Mouse (Mus musculus) T-helper 17 cell (primary cell): ENCODE results near the gene Dennd4b.
"Not testable (repeated sequence)": the region's sequence is repeated elsewhere in the genome, so short reads cannot be mapped to it uniquely, and the experiment has no call there.

Source experiments
- in situ Hi-C, 2 experiments: fragments of 300-600 bp; cut with MboI, MseI; formaldehyde crosslinking; loops; 1 replicate in 1 of 2; 2 replicates in 1 of 2; pipeline ENCODE4 v1.15.1; 2025; ENCODE audit warnings: high pct_unique_total_duplicates in 2 of 2

The Dennd4b gene

DNA sequence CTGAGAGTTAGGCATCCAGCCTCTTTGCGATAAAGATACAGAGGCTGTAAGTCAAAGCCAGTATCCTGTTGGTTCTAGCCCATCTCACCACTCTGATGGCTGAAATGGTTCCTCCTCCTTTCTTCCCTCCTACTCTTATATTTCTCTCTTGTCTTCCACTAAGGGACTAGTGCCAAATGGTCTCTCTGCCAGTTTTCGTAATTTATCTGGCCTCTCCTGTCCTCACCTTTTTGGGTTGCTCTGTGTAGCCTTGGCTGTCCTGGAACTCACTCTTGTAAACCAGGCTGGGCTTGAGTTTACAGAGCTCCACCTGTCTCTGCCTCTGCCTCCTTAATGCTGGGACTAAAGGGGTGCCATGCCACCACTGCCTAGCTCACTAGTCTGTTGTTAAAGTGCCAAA, 12.3 kb upstream of the Dennd4b start:
- in situ Hi-C loops, result not testable (repeated sequence)

DNA sequence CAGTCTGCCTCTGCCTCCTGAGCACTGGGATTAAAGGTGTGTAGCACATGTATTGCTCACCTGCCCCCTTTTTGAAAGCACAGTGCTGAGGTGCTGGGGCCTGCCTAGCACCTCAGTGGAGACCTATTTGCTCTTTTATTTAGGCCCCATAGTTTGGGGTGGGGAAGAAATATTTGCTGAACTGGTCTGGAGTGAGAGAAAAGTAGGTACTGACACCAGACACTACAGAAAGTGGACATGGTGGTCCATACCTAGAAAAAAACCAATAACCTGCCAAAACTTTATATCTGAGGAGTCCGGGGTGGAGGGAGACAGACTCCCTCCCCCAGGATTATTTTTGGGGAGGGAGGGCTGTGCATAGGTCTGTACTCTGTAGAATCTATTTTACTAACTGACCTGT, 11.8 kb upstream of the Dennd4b start:
- in situ Hi-C loops, result not testable (repeated sequence)

DNA sequence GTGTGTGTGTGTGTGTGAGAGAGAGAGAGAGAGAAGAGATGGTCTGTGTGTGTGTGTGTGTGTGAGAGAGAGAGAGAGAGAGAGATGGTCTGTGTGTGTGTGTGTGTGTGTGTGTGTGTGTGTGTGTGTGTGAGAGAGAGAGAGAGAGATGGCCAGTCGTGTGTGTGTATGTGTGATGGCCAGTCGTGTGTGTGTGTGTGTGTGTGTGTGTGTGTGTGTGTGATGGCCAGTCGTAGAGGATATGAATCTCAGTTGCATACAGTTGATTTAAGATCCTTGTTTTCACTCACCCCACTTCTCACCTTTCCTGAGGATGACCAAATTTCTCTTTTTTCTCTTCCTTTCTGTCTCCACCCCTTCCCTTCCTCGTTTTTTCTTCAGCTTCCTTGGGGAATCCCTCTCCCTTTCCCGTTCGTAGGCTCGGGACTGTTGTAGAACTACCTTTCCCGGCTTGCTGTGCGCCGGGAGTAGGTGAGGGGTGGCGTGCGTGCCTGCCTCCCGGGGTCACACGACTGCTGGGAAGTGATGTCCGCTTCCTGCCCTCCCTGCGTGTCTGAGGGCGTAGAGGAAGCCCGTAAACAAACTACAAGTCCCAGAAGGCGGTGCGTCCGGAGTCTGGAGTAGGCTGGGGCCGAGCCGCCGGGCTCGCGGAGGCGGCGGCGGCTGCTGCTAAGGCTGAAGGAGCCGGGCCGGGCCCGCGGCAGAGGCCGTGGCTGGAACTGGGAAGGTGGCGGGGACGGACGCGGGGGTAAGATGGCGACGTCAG, 11.1 kb upstream of the Dennd4b start, which contains the start of gene Crtc2:
Gene Crtc2 (plus strand): TSS at position 511 of the 766 bp plus-strand sequence.
- in situ Hi-C loops, result no loop called here

DNA sequence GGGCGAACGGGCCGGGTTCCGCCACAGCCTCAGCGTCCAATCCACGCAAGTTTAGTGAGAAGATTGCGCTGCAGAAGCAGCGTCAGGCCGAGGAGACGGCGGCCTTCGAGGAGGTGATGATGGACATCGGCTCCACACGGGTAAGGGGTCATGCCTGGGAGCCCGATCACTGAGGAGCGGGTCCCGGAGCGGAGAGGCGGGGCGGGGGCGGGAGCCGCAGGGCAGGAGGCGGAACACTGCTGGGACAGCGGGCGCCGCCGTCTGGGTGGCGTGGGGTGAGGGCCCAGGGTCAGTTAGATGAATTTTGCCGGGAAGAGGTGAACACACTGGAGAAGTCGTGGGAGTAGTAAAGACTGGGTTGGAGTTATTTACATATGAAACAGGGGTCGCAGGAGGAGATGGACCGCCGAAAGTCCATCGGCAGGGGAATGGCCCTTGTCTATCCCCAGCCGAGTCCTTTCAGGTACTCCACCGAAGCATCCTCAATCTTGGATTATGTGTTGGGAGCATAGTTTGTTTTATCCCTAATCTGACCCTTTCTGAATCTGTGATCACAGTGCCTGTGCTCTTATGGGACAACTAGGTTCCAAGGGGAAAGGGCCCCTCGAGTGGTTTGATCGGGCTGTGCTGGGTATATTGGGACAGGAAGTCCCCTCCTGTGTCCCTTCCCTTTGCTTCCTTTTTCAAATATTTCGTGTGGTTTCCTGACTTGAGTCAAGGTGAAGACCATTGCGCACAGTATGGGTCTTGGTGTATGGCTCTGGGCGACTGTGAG, 10.4 kb upstream of the Dennd4b start:
- in situ Hi-C loops, result no loop called here

DNA sequence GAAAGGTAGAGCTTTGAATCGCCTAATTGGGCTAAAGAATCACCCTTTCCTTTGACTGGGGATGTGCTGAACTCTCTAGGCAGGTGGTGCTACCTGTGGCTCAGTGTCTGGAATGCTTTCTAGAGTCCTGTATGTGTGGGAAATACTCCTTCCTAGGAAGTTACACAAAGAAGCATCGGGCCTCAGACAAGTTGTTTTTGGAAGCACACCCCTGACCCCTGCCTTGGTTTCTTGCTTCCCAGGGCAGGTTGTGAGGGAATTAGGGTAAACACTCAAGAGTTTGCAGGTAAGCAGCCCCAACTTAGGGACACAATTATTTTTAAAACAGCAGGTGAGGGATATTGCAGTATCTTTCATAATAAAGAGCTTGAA, 9.8 kb upstream of the Dennd4b start:
- in situ Hi-C loops, result no loop called here

GRCm38 (mm10) chr3:90255784-90256353, 9.1 kb upstream of the Dennd4b start:
- in situ Hi-C loops, result no loop called here

GRCm38 (mm10) chr3:90256731-90257530, 8.1 kb upstream of the Dennd4b start:
- in situ Hi-C loops, result no loop called here

- in situ Hi-C loops, result no loop called here
These were observed 6.5 kb upstream of the Dennd4b start for GRCm38 (mm10) chr3:90258521-90258920.

GRCm38 (mm10) chr3:90263121-90263771, 1.7 kb upstream of the Dennd4b start:
- in situ Hi-C loops, result no loop called here

DNA sequence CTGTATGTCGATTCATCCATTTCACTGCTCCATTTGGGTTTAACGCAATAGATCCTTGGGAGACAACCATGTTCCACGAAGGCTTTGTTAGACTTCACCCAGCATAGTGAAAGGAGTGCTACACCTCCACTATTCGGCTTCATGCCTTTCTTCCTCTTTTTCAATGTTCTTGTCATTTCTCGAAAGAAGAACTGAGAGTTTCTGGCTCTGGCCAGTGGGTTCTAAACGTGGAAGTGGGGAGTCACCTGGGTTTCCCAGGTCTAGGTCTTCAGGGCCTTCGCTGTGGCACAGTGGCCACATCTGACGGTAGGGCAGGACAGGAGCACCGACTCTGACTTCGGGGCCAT, 325 bp upstream of the Dennd4b start:
- in situ Hi-C loops, result no loop called here

GRCm38 (mm10) chr3:90265932-90266741, 1.2 kb downstream of the Dennd4b start:
- in situ Hi-C loops, result no loop called here

DNA sequence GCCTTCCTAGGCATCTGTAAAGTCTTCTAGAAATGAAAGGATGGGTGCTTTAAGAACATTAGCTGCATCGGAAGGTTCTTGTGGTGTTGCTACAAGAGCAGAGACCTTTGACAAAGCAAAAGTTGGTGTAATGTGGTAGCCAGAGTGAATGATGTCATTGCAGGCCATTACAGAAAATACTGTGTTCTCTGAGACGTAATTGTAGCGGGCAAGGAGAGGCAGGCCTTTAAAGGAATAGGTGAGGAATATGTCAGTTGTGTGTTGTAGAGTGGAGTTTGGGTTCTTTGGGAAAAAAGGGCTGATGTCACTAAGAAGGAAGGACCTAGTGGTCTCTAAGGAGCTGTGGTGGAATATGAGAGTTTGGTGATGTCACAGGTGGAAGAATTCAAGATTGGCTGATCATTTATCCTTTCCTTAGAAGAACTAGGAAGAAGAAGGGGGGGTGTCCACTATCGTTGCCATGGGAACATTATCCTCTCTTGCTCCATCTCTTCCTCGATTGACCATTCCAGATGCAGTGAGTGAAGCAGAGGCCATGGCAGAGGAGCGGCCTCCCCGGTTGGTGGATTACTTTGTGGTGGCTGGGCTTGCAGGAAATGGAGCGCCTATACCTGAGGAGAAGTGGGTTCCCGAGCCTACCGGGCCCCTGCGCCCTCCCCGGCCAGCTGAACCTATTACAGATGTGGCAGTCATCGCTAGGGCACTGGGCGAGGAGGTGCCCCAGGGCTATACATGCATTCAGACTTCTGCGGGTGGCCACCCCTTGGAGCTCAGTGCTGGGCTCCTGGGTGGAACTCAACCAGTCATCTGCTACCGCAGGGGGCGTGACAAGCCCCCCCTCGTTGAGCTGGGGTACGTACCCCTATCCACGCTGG, 2.2 kb downstream of the Dennd4b start:
- in situ Hi-C loops, result no loop called here

GRCm38 (mm10) chr3:90268190-90268589, 3.2 kb downstream of the Dennd4b start:
- in situ Hi-C loops, result no loop called here

DNA sequence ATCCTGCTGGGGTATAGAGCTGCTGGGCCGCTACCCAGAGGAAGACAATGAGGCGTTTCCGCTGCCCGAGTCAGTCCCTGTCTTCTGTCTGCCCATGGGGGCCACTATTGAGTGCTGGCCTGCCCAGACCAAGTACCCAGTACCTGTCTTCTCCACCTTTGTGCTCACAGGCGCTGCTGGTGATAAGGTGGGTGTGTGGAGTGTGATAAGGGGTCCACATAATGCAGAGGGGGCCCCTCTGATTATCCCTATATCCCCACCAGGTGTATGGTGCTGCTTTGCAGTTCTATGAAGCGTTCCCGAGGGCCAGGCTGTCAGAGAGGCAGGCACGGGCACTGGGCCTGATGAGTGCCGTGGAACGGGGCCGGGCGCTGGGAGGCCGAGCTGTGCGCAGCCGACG, 4.0 kb downstream of the Dennd4b start:
- in situ Hi-C loops, result no loop called here

GRCm38 (mm10) chr3:90270784-90271183, 5.8 kb downstream of the Dennd4b start:
- in situ Hi-C loops, result loop anchor here in 1 of 2 experiments (5.0 kb wide), 1 partner anchor 97 kb away; no protein-coding TSS in a partner anchor

DNA sequence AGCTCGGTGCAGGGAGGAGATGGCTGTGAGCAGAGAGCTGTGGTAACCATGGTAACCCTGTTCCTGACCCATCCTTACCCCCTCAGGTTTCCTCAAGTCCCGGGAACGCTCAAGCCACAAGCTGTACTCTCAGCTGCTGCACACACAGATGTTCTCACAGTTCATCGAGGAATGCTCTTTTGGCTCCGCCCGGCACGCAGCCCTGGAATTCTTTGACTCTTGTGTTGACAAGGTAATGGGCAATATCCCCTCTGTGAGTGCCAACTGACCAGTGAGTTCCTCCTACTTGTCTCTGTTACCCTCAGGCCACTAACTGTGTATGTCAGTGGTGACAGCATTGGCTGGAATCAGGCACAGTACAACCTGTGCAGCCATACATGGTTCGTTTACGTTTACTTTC, 7.2 kb downstream of the Dennd4b start:
- in situ Hi-C loops, result loop anchor here in 1 of 2 experiments (5.0 kb wide), 1 partner anchor 95 kb away; no protein-coding TSS in a partner anchor

DNA sequence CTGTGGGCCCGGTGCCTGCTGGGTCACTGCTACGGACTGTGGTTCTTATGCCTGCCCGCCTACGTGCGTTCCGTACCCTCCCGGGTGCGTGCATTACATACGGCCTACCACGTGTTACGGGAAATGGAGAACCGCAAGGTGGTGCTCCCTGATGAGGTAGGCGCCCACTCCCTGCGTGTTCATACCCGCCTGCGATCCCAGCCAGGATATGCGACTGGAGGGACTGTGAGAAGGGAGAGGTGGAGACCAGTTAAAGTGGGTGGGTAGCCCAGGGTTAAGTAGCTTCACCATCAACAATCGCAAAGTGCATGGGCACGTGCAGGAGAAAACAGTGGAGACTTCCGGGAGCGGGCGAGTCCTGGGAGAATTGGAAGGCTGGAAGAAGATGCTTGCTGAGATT, 8.9 kb downstream of the Dennd4b start:
- in situ Hi-C loops, result loop anchor here in 1 of 2 experiments (5.0 kb wide), 1 partner anchor 93 kb away; no protein-coding TSS in a partner anchor

GRCm38 (mm10) chr3:90275286-90275685, 10.3 kb downstream of the Dennd4b start:
- in situ Hi-C loops, result no loop called here

DNA sequence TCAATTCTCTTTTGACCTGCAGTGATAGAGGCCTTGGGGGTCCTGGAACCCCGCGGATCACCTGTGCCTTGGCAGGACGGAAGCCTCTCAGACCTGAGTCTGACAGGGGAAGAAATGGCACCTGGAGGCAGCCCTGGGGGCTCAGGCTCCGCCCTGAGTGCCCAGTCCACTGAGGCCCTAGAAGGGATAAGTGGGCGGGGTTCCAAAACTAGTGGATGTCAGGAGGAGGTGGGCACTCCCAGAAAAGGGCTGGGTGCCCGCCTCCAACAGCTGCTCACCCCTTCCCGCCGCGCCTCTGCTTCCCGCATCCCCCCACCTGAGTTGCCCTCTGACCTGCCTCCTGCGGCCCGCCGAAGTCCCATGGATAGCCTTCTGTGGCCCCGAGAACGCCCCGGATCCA, 11.9 kb downstream of the Dennd4b start:
- in situ Hi-C loops, result no loop called here
